Mouse (Mus musculus): ENCODE data around the gene Ing5. TPM values are rescaled to one million over a fixed set of nuclear protein-coding genes. Genes with fewer than 3 reads are reported as not detected.

Gene Ing5
- polyA plus RNA-seq, 1 experiment from 2014 or later, result 9.1 TPM

GRCm38 (mm10) chr1:93767600-93767999, 36.2 kb upstream of the Ing5 start:
- Histone ChIP-seq H3K4me2 (ENCODE audit: low read length) (no peak overlapping the region), H3K27me3 (replicated peaks; ENCODE audit: control insufficient read depth, insufficient read depth, low read length) (no peaks in the 10 kb centered on the region), H3K9me3 (ENCODE audit: control insufficient read depth, low read length) (no peaks in the 10 kb centered on the region), H3K36me3 (ENCODE audit: control insufficient read depth, insufficient read depth, low read length) (no peaks in the 10 kb centered on the region; the same call in 1 of the 2 replicates), H3K4me1 (ENCODE audit: control insufficient read depth, insufficient read depth, low read depth, low read length) (no peaks in the 10 kb centered on the region), H3K27ac (ENCODE audit: low read depth, low read length) (no peak overlapping the region), H3K9ac (ENCODE audit: low read depth, low read length) (no peak overlapping the region), H3K4me3 (ENCODE audit: low read length) (no peak overlapping the region)
- no peak for ATAC-seq
- WGBS, result 94% methylated on average over 6 of the region's 6 CpGs

- WGBS, result 97% methylated on average over 3 of the region's 3 CpGs
Measured at GRCm38 (mm10) chr1:93769901-93770300, 33.9 kb upstream of the Ing5 start.

GRCm38 (mm10) chr1:93776686-93777085, 27.1 kb upstream of the Ing5 start:
- H3K9ac ChIP-seq (ENCODE audit: low read depth, low read length), result no peak overlapping the region
- ATAC-seq, result no peak
- H3K9me3 ChIP-seq (ENCODE audit: control insufficient read depth, low read length), result no peaks in the 10 kb centered on the region
- H3K27me3 ChIP-seq (replicated peaks; ENCODE audit: control insufficient read depth, insufficient read depth, low read length), result no peaks in the 10 kb centered on the region
- H3K27ac ChIP-seq (ENCODE audit: low read depth, low read length), result no peak overlapping the region
- peaks cover 54% of the 10 kb centered on the region for H3K36me3 ChIP-seq (ENCODE audit: control insufficient read depth, insufficient read depth, low read length)
- no peak overlapping the region for H3K4me2 ChIP-seq (ENCODE audit: low read length)
- WGBS, result 92% methylated on average over 5 of the region's 5 CpGs
- H3K4me1 ChIP-seq (ENCODE audit: control insufficient read depth, insufficient read depth, low read depth, low read length), result no peaks in the 10 kb centered on the region
- no peak overlapping the region for H3K4me3 ChIP-seq (ENCODE audit: low read length)

More at GRCm38 (mm10) chr1:93769901-93770300, 33.9 kb upstream of the Ing5 start:
- Histone ChIP-seq H3K36me3 (ENCODE audit: control insufficient read depth, insufficient read depth, low read length) (peaks cover 14% of the 10 kb centered on the region), H3K27ac (ENCODE audit: low read depth, low read length) (no peak overlapping the region), H3K4me1 (ENCODE audit: control insufficient read depth, insufficient read depth, low read depth, low read length) (no peaks in the 10 kb centered on the region), H3K27me3 (replicated peaks; ENCODE audit: control insufficient read depth, insufficient read depth, low read length) (no peaks in the 10 kb centered on the region), H3K4me3 (ENCODE audit: low read length) (no peak overlapping the region), H3K4me2 (ENCODE audit: low read length) (no peak overlapping the region), H3K9ac (ENCODE audit: low read depth, low read length) (no peak overlapping the region), H3K9me3 (ENCODE audit: control insufficient read depth, low read length) (no peaks in the 10 kb centered on the region)
- ATAC-seq, result no peak

GRCm38 (mm10) chr1:93786912-93787311, 16.9 kb upstream of the Ing5 start:
- WGBS, result 86% methylated on average over 2 of the region's 2 CpGs
- no peak overlapping the region for H3K4me2 ChIP-seq (ENCODE audit: low read length)
- no peak overlapping the region for H3K9ac ChIP-seq (ENCODE audit: low read depth, low read length)
- ATAC-seq, result no peak
- no peaks in the 10 kb centered on the region for H3K27me3 ChIP-seq (replicated peaks; ENCODE audit: control insufficient read depth, insufficient read depth, low read length)
- H3K4me3 ChIP-seq (ENCODE audit: low read length), result no peak overlapping the region
- H3K9me3 ChIP-seq (ENCODE audit: control insufficient read depth, low read length), result no peaks in the 10 kb centered on the region
- no peak overlapping the region for H3K27ac ChIP-seq (ENCODE audit: low read depth, low read length)
- no peaks in the 10 kb centered on the region for H3K4me1 ChIP-seq (ENCODE audit: control insufficient read depth, insufficient read depth, low read depth, low read length)
- H3K36me3 ChIP-seq (ENCODE audit: control insufficient read depth, insufficient read depth, low read length), result peaks cover 52% of the 10 kb centered on the region

GRCm38 (mm10) chr1:93794526-93794925, 9.2 kb upstream of the Ing5 start:
- Histone ChIP-seq H3K9me3 (ENCODE audit: control insufficient read depth, low read length) (no peaks in the 10 kb centered on the region), H3K36me3 (ENCODE audit: control insufficient read depth, insufficient read depth, low read length) (peaks cover 28% of the 10 kb centered on the region)
- WGBS, result 95% methylated on average over 8 of the region's 8 CpGs

GRCm38 (mm10) chr1:93795886-93796285, 7.9 kb upstream of the Ing5 start:
- Histone ChIP-seq H3K27ac (ENCODE audit: low read depth, low read length) (no peak overlapping the region), H3K9me3 (ENCODE audit: control insufficient read depth, low read length) (no peaks in the 10 kb centered on the region), H3K36me3 (ENCODE audit: control insufficient read depth, insufficient read depth, low read length) (peaks cover 27% of the 10 kb centered on the region), H3K9ac (ENCODE audit: low read depth, low read length) (no peak overlapping the region), H3K4me1 (ENCODE audit: control insufficient read depth, insufficient read depth, low read depth, low read length) (no peaks in the 10 kb centered on the region; the same call in 1 of the 2 replicates), H3K4me3 (ENCODE audit: low read length) (no peak overlapping the region), H3K4me2 (ENCODE audit: low read length) (no peak overlapping the region), H3K27me3 (replicated peaks; ENCODE audit: control insufficient read depth, insufficient read depth, low read length) (no peaks in the 10 kb centered on the region)
- 83% methylated on average over 8 of the region's 8 CpGs for WGBS
- ATAC-seq, result no peak

More at GRCm38 (mm10) chr1:93794526-93794925, 9.2 kb upstream of the Ing5 start:
- no peak overlapping the region for H3K27ac ChIP-seq (ENCODE audit: low read depth, low read length)
- H3K27me3 ChIP-seq (replicated peaks; ENCODE audit: control insufficient read depth, insufficient read depth, low read length), result no peaks in the 10 kb centered on the region
- ATAC-seq, result no peak
- no peak overlapping the region for H3K9ac ChIP-seq (ENCODE audit: low read depth, low read length)
- H3K4me3 ChIP-seq (ENCODE audit: low read length), result no peak overlapping the region
- H3K4me2 ChIP-seq (ENCODE audit: low read length), result no peak overlapping the region
- no peaks in the 10 kb centered on the region for H3K4me1 ChIP-seq (ENCODE audit: control insufficient read depth, insufficient read depth, low read depth, low read length)

GRCm38 (mm10) chr1:93800670-93801503, 2.9 kb upstream of the Ing5 start:
- peak overlapping the region; percentile 75 for H3K4me2 ChIP-seq (ENCODE audit: low read length)
- H3K9ac ChIP-seq (ENCODE audit: low read depth, low read length), result peak overlapping the region; percentile 84
- H3K27ac ChIP-seq (ENCODE audit: low read depth, low read length), result no peak overlapping the region; the same call in 1 of the 2 replicates
- ATAC-seq, result no peak
- no peaks in the 10 kb centered on the region for H3K9me3 ChIP-seq (ENCODE audit: control insufficient read depth, low read length)
- H3K27me3 ChIP-seq (replicated peaks; ENCODE audit: control insufficient read depth, insufficient read depth, low read length), result no peaks in the 10 kb centered on the region
- H3K4me3 ChIP-seq (ENCODE audit: low read length), result peak overlapping the region; percentile 80
- peaks cover 22% of the 10 kb centered on the region for H3K4me1 ChIP-seq (ENCODE audit: control insufficient read depth, insufficient read depth, low read depth, low read length)
- 78% methylated on average over 21 of the region's 21 CpGs for WGBS
- no peaks in the 10 kb centered on the region for H3K36me3 ChIP-seq (ENCODE audit: control insufficient read depth, insufficient read depth, low read length)

- H3K9ac ChIP-seq (ENCODE audit: low read depth, low read length), result peak within 1 kb of the TSS; percentile 84
- no peaks in the 10 kb centered on the region for H3K27me3 ChIP-seq (replicated peaks; ENCODE audit: control insufficient read depth, insufficient read depth, low read length)
- WGBS, result under 1% methylated on average over 42 of the region's 42 CpGs
- peaks cover 4% of the 10 kb centered on the region; the same call in 1 of the 2 replicates for H3K36me3 ChIP-seq (ENCODE audit: control insufficient read depth, insufficient read depth, low read length)
- peak; percentile 73 for ATAC-seq
- peaks cover 22% of the 10 kb centered on the region for H3K4me1 ChIP-seq (ENCODE audit: control insufficient read depth, insufficient read depth, low read depth, low read length)
- peak within 1 kb of the TSS; percentile 75 for H3K4me2 ChIP-seq (ENCODE audit: low read length)
- peak within 1 kb of the TSS; percentile 80 for H3K4me3 ChIP-seq (ENCODE audit: low read length)
- H3K27ac ChIP-seq (ENCODE audit: low read depth, low read length), result peak within 1 kb of the TSS; percentile 77
- no peaks in the 10 kb centered on the region for H3K9me3 ChIP-seq (ENCODE audit: control insufficient read depth, low read length)
Measured at GRCm38 (mm10) chr1:93801741-93802238, 2.0 kb upstream of the Ing5 start, which contains the start of gene Dtymk. Dtymk (minus strand) TSS chr1:93801934.

- Histone ChIP-seq H3K4me1 (ENCODE audit: control insufficient read depth, insufficient read depth, low read depth, low read length) (peaks cover 22% of the 10 kb centered on the region), H3K27ac (ENCODE audit: low read depth, low read length) (no peak overlapping the region), H3K4me3 (ENCODE audit: low read length) (peak overlapping the region; percentile 84), H3K9me3 (ENCODE audit: control insufficient read depth, low read length) (no peaks in the 10 kb centered on the region), H3K27me3 (replicated peaks; ENCODE audit: control insufficient read depth, insufficient read depth, low read length) (no peaks in the 10 kb centered on the region), H3K4me2 (ENCODE audit: low read length) (peak overlapping the region; percentile 91), H3K9ac (ENCODE audit: low read depth, low read length) (no peak overlapping the region), H3K36me3 (ENCODE audit: control insufficient read depth, insufficient read depth, low read length) (peaks cover 8% of the 10 kb centered on the region; the same call in 1 of the 2 replicates)
- 90% methylated on average over 5 of the region's 5 CpGs for WGBS
- no peak for ATAC-seq
Measured at GRCm38 (mm10) chr1:93802771-93803170, 994 bp upstream of the Ing5 start.

Data from hindbrain, embryonic 16.5 days (tissue).